Mouse (Mus musculus) neural tube, embryonic 14.5 days (tissue): ENCODE data around the gene Wdr5b. TPM values are rescaled to one million over a fixed set of nuclear protein-coding genes. Genes with fewer than 3 reads are reported as not detected.
A peak's percentile ranks its signal among the peaks of the same experiment; 100 is the strongest.

Source experiments
- ATAC-seq: fragments of 200-750 bp; cut with Nextera tagmentation; 2 replicates; pipeline ENCODE4 v1.8.0; 2017; ENCODE audit warnings: low read depth, mild to moderate bottlenecking, moderate TSS enrichment, moderate library complexity
- H3K27ac ChIP-seq: fragments of 300-500 bp; sonication (generic); 2 replicates; pipeline ENCODE4 v1.5.1; 2014; ENCODE audit warnings: low read depth, mild to moderate bottlenecking, control low read depth, low read length, moderate library complexity, mixed read lengths
- H3K27me3 ChIP-seq: fragments of 300-500 bp; sonication (generic); 2 replicates; pipeline ENCODE4 v1.6.1; 2014; ENCODE audit warnings: low read length; ENCODE audit not compliant: control insufficient read depth, insufficient read depth
- H3K36me3 ChIP-seq: fragments of 300-500 bp; sonication (generic); 2 replicates; pipeline ENCODE4 v1.6.1; 2014; ENCODE audit warnings: low read length, mixed read lengths; ENCODE audit not compliant: control insufficient read depth, insufficient read depth
- H3K4me1 ChIP-seq: fragments of 300-500 bp; sonication (generic); 2 replicates; pipeline ENCODE4 v1.6.1; 2014; ENCODE audit warnings: low read length; ENCODE audit not compliant: control insufficient read depth, insufficient read depth
- H3K4me2 ChIP-seq: fragments of 300-500 bp; sonication (generic); 2 replicates; pipeline ENCODE4 v1.6.1; 2014; ENCODE audit warnings: mild to moderate bottlenecking, low read depth, low read length, control low read depth
- H3K4me3 ChIP-seq: fragments of 300-500 bp; sonication (generic); 2 replicates; pipeline ENCODE4 v1.5.1; 2014; ENCODE audit warnings: low read depth, low read length, control low read depth, mixed read lengths
- H3K9ac ChIP-seq: fragments of 300-500 bp; sonication (generic); replicated peaks from 2 replicates; pipeline ENCODE4 v1.6.1; 2014; ENCODE audit warnings: low read depth, mild to moderate bottlenecking, control low read depth, low read length, mixed read lengths
- H3K9me3 ChIP-seq: fragments of 300-500 bp; sonication (generic); 2 replicates; pipeline ENCODE4 v1.6.1; 2016; ENCODE audit warnings: low read length; ENCODE audit not compliant: control insufficient read depth
- WGBS: fragments of 180-500 bp; shearing (Covaris S2); extraction: QIAGEN DNeasy Blood & Tissue Kit; methylation state at CpG from one replicate; pipeline ENCODE4 v1.1.7; 2014; 5-methylcytosine and 5-hydroxymethylcytosine counted together
- polyA plus RNA-seq: library from polyadenylated mRNA; unstranded; fragments of >200 nt; fragmentation: Nextera tagmentation; extraction: Ambion mirVana; gene quantifications from 2 replicates; pipeline ENCODE4 v1.2.1, GENCODE M21; 2014

Gene Wdr5b
- polyA plus RNA-seq, 1 experiment from 2014 or later, result 15.1 TPM

DNA sequence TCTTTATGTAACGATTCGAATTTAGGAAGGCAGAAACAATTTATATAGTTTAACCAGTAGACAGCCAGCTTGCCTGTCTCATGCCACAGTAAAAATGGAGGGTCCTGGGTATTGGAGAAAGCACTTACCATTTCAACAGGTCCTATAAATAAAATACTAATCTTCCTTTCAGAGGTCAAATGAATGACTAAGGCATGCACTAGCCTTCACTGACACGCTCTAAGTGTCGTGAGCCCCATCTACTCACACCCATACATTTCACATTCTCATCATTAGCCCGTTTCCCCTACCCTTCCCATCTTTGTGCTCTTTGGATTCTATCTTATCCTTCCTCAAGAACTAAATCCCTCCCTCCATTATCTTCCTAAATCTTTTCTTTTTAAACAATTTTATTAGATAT, 23.9 kb downstream of the Wdr5b start:
- Histone ChIP-seq H3K27ac (no peak overlapping the region), H3K36me3 (no peaks in the 10 kb centered on the region), H3K9ac (no peak overlapping the region), H3K4me1 (peaks cover 8% of the 10 kb centered on the region; the same call in 1 of the 2 replicates), H3K4me3 (no peak overlapping the region), H3K4me2 (no peak overlapping the region), H3K9me3 (no peaks in the 10 kb centered on the region), H3K27me3 (no peaks in the 10 kb centered on the region)
- no peak for ATAC-seq
- WGBS, result 90% methylated on average over 5 of the region's 5 CpGs

DNA sequence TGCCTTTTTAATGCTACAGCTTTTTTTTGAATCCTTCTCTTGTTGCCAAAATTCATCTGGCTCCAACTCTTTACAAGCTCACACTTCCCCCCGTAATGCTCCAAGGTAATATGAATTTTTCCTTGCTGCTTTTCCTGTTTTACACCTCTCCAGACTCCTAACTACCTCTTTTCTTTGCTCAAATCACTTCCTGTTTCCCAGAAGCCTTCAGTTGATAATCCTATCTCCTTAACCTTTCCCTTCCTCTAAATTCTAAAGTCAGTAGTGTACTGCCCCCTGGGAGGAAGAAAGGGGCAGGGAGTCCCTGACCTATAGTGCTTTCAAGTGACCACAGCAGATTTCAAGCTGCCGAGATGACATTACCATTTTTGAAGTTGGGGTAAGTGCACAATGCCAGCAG, 26.7 kb downstream of the Wdr5b start:
- no peaks in the 10 kb centered on the region for H3K36me3 ChIP-seq
- H3K4me2 ChIP-seq, result no peak overlapping the region
- no peak overlapping the region for H3K4me3 ChIP-seq
- no peak overlapping the region for H3K9ac ChIP-seq
- no peaks in the 10 kb centered on the region for H3K9me3 ChIP-seq
- no peak overlapping the region for H3K27ac ChIP-seq
- no peak for ATAC-seq
- H3K27me3 ChIP-seq, result no peaks in the 10 kb centered on the region
- 78% methylated on average over 2 of the region's 2 CpGs for WGBS
- peaks cover 14% of the 10 kb centered on the region; the same call in 1 of the 2 replicates for H3K4me1 ChIP-seq

DNA sequence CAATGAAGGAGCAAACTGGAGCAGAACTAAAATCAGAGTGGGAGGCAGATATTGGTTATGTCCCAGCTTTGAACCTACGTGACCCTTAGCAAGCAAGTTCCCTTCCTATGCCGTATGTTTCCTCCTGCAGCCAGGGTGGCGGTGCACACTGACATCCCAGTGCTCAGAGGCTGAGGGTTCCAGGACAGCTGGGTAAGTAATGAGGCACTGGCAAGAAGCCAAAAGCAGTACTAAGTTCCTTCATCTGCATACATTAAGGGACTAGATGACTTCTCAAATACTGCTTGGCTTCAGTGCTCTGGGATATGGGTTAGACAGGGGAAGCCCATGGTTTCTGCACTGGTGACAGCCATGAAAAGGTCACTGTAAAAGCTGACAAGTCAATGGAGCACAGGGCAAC, 27.4 kb downstream of the Wdr5b start:
- 50% methylated on average over 3 of the region's 3 CpGs for WGBS
- H3K4me3 ChIP-seq, result no peak overlapping the region
- no peak overlapping the region for H3K4me2 ChIP-seq
- H3K27ac ChIP-seq, result no peak overlapping the region
- peaks cover 14% of the 10 kb centered on the region; the same call in 1 of the 2 replicates for H3K4me1 ChIP-seq
- no peaks in the 10 kb centered on the region for H3K36me3 ChIP-seq
- no peak overlapping the region for H3K9ac ChIP-seq
- no peaks in the 10 kb centered on the region for H3K27me3 ChIP-seq
- no peaks in the 10 kb centered on the region for H3K9me3 ChIP-seq
- no peak for ATAC-seq

DNA sequence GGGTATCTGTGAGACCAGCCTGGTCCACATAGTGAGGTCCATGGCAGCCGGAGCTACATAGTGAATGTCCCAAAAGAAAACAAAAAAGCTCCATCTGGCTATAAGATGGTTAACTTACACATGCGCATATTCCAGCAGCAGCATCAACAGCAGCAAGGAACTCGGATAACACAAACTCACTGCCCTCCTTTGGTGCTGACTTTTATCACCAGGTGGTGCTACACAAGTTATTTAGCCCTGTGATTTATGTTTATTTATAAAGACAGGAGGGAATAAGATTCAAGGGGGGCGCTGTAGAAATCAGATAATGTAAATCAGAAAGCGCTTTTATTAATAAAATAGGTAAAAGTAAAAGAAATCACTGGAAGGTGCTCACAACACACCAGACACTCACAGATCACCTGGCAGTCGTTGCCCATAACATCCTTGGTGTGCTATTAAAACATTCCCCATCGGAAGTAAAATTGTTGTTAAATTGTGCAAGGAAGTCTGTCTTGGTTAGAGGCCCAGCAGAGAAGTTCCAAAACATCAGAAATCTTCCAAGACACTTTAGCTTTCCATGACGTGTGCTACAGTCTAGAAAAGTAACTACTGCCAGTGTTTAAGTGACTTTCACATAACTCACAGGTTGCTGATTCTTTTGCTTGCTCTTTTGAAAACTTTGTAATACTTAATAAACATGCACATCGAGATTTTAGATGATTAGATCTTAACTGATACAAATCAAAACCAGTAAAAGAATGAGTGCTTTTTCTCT, 29.0 kb downstream of the Wdr5b start:
- Histone ChIP-seq H3K27me3 (no peaks in the 10 kb centered on the region), H3K27ac (no peak overlapping the region), H3K9ac (no peak overlapping the region; the same call in 1 of the 2 replicates), H3K4me3 (peak overlapping the region; percentile 53), H3K9me3 (no peaks in the 10 kb centered on the region), H3K4me1 (peaks cover 14% of the 10 kb centered on the region; the same call in 1 of the 2 replicates), H3K4me2 (peak overlapping the region; percentile 92), H3K36me3 (no peaks in the 10 kb centered on the region)
- no peak for ATAC-seq
- 34% methylated on average over 9 of the region's 9 CpGs for WGBS

DNA sequence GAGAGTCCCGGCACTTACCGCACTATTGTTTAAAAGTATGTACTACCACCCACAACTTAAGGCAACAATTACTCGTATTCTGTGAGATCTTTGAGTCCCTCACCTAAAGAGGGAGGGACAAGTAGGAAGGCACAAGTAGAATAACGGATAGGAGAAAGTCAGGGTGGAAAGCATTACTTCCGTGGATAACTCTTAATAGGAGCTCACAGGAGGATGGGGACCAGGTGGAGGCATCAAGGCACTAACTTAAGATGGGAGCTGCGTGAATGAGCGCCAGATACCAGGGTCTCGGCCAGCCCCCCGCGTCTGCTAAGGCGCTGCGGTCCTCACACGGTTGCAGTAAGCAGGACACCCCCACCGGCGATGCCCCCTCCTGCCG, 30.1 kb downstream of the Wdr5b start:
- no peak for ATAC-seq
- no peaks in the 10 kb centered on the region for H3K9me3 ChIP-seq
- no peaks in the 10 kb centered on the region for H3K36me3 ChIP-seq
- peak overlapping the region; percentile 53 for H3K4me3 ChIP-seq
- H3K27ac ChIP-seq, result peak overlapping the region; percentile 100
- peak overlapping the region; percentile 92 for H3K4me2 ChIP-seq
- no peaks in the 10 kb centered on the region for H3K27me3 ChIP-seq
- peaks cover 14% of the 10 kb centered on the region; the same call in 1 of the 2 replicates for H3K4me1 ChIP-seq
- WGBS, result 0% methylated on average over 13 of the region's 16 CpGs
- peak overlapping the region; percentile 94 for H3K9ac ChIP-seq

DNA sequence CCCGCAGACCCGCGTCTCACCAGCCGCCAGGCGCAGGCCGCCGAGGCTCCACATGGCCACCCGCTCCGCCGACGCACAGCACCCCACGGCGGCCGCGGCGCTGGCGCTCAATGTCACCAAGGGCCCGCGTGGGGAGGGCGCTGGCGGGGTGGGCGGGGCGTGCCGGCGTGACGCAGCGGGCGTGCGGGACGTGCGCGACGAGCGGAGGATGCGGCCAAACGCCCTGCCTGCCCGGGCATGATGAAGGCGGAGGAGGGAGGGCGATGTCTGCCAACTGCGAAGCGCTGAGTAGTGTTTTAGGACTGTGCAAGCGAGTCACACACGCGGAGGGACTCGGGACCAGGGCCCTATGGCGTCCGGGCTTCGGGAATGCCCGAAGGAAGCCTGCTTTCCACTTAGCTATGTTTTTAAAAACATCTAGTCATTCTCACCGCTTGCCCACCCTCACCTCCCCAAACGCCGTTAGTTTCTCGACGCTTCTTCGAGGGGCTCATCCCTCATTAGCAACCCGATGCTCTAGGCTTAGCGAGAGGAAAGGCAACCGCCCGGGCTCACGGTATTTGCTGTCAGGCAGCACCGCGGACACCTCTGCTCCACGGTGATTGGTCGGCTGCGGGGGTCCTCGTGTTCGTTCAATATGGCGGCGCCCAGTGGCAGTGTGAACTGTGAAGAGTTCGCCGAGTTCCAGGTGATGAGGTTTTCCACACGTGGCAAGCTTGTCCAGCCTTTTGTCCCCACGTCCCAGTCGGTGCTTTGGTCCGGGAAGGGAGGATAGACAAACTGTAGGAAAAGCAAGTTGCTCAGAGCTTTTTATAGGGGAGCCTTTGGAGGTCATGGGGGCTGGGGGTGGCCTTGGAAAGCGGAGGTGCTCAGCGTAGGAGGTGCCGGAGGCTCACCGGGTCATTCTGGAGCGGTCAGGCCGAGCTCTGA, 30.7 kb downstream of the Wdr5b start, which contains the start of the genes Fam162a and Ccdc58:
Fam162a (minus strand) TSS at position 145 of the 930 bp plus-strand sequence.
Ccdc58 (plus strand) TSS at position 236 of the 930 bp plus-strand sequence.
- Histone ChIP-seq H3K4me3 (peak within 1 kb of the TSS; percentile 53), H3K4me2 (peak within 1 kb of the TSS; percentile 92), H3K36me3 (no peaks in the 10 kb centered on the region), H3K4me1 (peaks cover 14% of the 10 kb centered on the region; the same call in 1 of the 2 replicates), H3K9me3 (no peaks in the 10 kb centered on the region), H3K27me3 (no peaks in the 10 kb centered on the region), H3K9ac (peak within 1 kb of the TSS; percentile 94), H3K27ac (peak within 1 kb of the TSS; percentile 100)
- WGBS, result under 1% methylated on average over 79 of the region's 81 CpGs
- ATAC-seq, result peak; percentile 98

DNA sequence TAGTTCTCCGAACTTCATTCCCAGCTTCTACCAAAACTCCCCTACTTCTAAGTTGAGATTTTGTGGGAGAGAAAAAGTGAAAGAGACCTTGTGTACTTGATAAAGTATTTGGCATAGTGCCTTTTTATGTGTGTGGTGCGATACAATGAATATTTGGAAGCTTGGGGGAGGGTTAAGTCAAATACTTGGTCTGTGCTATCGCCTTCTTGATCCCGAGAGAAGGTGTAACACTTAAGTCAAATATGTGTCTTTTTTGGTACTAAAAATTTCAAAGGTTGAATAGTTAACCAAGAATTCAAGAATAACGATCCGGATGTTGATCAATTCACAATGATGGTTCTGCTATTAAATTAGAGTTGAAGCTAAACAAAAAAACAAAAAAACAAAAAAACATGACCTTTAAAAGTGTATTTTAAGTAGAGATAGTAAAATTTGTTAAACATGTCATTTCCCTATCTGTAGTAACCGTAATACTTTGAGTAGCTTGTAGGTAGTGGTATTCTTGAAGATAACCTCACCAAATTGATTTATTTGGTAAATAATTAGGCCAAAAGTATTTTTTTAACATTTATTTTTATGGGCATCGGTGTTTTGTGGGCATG, 31.5 kb downstream of the Wdr5b start:
- no peak overlapping the region for H3K27ac ChIP-seq
- no peaks in the 10 kb centered on the region for H3K9me3 ChIP-seq
- peak overlapping the region; percentile 53 for H3K4me3 ChIP-seq
- no peaks in the 10 kb centered on the region for H3K27me3 ChIP-seq
- H3K36me3 ChIP-seq, result no peaks in the 10 kb centered on the region
- peak overlapping the region; percentile 92 for H3K4me2 ChIP-seq
- 27% methylated on average over 8 of the region's 8 CpGs for WGBS
- no peak for ATAC-seq
- H3K4me1 ChIP-seq, result peaks cover 14% of the 10 kb centered on the region; the same call in 1 of the 2 replicates
- peak overlapping the region; percentile 94 for H3K9ac ChIP-seq

DNA sequence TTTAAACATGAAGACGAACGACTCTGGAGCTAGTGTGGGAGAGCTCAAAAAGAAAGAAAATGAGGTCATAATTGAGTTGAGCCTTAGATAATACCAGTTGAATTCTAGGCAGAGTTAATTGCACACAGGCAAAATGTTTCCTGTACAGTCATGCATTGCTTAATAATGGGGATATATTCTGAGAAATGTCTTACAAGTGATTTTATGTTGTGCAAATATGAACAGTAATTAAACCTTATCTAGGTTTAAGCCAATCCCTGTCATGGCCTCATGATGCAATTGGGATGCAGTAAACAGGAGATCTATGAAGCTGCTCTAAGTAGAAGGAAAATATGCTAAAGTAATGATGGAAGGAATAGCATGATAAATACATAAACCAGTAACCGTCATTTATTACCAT, 33.8 kb downstream of the Wdr5b start:
- no peak overlapping the region for H3K9ac ChIP-seq
- 93% methylated on average over 3 of the region's 3 CpGs for WGBS
- no peak overlapping the region for H3K4me3 ChIP-seq
- H3K36me3 ChIP-seq, result no peaks in the 10 kb centered on the region
- no peak for ATAC-seq
- no peak overlapping the region for H3K27ac ChIP-seq
- no peak overlapping the region for H3K4me2 ChIP-seq
- H3K27me3 ChIP-seq, result no peaks in the 10 kb centered on the region
- no peaks in the 10 kb centered on the region for H3K9me3 ChIP-seq
- peaks cover 7% of the 10 kb centered on the region; the same call in 1 of the 2 replicates for H3K4me1 ChIP-seq
